8 mouse cellular contexts compared by ENCODE assay signal in genomic region chr15:98868346-98869063, GRCm38 (mm10). TPM values are rescaled to one million over a fixed set of nuclear protein-coding genes. Genes with fewer than 3 reads are reported as not detected.
DNase-seq lines count a peak whose midpoint lies in the region; ATAC-seq and TF ChIP-seq lines count a peak whose summit lies in the region.

No protein-coding gene starts in this region.

- H3K4me2 ChIP-seq in kidney, postnatal 0 days (ENCODE audit: low read length): peak overlapping the region; percentile 79
- peak overlapping the region; percentile 96 for H3K4me2 ChIP-seq in embryonic facial prominence, embryonic 11.5 days (ENCODE audit: low read depth, low read length)
- peak overlapping the region; percentile 99 for H3K4me2 ChIP-seq in hindbrain, postnatal 0 days (ENCODE audit: low read depth, low read length)
- peak overlapping the region; percentile 100 for H3K4me2 ChIP-seq in myocyte (ENCODE audit: low read depth)

- peaks cover 30% of the 10 kb centered on the region for H3K36me3 ChIP-seq in kidney, postnatal 0 days (ENCODE audit: insufficient read depth, low read length)
- peaks cover 19% of the 10 kb centered on the region for H3K36me3 ChIP-seq in embryonic facial prominence, embryonic 11.5 days (replicated peaks; ENCODE audit: control insufficient read depth, insufficient read depth, low read depth, low read length)
- H3K36me3 ChIP-seq in hindbrain, postnatal 0 days (ENCODE audit: insufficient read depth, low read length): peaks cover 28% of the 10 kb centered on the region
- peaks cover 25% of the 10 kb centered on the region for H3K36me3 ChIP-seq in myocyte (ENCODE audit: control insufficient read depth, insufficient read depth)

- H3K27me3 ChIP-seq in kidney, postnatal 0 days (ENCODE audit: insufficient read depth, low read length): no peaks in the 10 kb centered on the region
- H3K27me3 ChIP-seq in embryonic facial prominence, embryonic 11.5 days (ENCODE audit: control insufficient read depth, insufficient read depth, low read length): no peaks in the 10 kb centered on the region
- no peaks in the 10 kb centered on the region for H3K27me3 ChIP-seq in hindbrain, postnatal 0 days (ENCODE audit: insufficient read depth, low read length)
- no peaks in the 10 kb centered on the region for H3K27me3 ChIP-seq in myocyte (ENCODE audit: control insufficient read depth, insufficient read depth, insufficient read length)

- WGBS in kidney, postnatal 0 days: 23% methylated on average over 11 of the region's 11 CpGs
- WGBS in embryonic facial prominence, embryonic 11.5 days: 49% methylated on average over 11 of the region's 11 CpGs
- 26% methylated on average over 11 of the region's 11 CpGs for WGBS in hindbrain, postnatal 0 days

- H3K79me2 ChIP-seq in myocyte (ENCODE audit: control insufficient read depth, insufficient read depth): peaks cover 58% of the 10 kb centered on the region

- no peak for ATAC-seq in kidney, postnatal 0 days (replicated peaks; ENCODE audit: low FRiP score, low read depth)
- ATAC-seq in embryonic facial prominence, embryonic 11.5 days (replicated peaks; ENCODE audit: insufficient number of reproducible peaks, low FRiP score, low TSS enrichment, low read depth): no peak
- no peak for ATAC-seq in hindbrain, postnatal 0 days

- DNase-seq in kidney, postnatal 0 days (ENCODE audit: low spot score): peak; percentile 19
- DNase-seq in kidney, postnatal 10 days: no peak
- DNase-seq in embryonic facial prominence, embryonic 11.5 days (ENCODE audit: low spot score): no peak
- DNase-seq in hindbrain, postnatal 0 days (ENCODE audit: low spot score): no peak
- no peak for DNase-seq in left cerebral cortex, adult 9 months (ENCODE audit: low spot score in 2 of 2)
- DNase-seq in adrenal gland, postnatal 25 days: no peak
- no peak for DNase-seq in embryo, embryonic 11 days

- TF ChIP-seq POLR2A in myocyte (IDR thresholded peaks at IDR 0.05; ENCODE audit: insufficient read length, low read depth): no peak

- H3K4me1 ChIP-seq in kidney, postnatal 0 days (replicated peaks; ENCODE audit: insufficient read depth, low read length): peaks cover 20% of the 10 kb centered on the region; the same call in 1 of the 2 replicates
- H3K4me1 ChIP-seq in embryonic facial prominence, embryonic 11.5 days (ENCODE audit: control insufficient read depth, insufficient read depth, low read length): peaks cover 14% of the 10 kb centered on the region
- peaks cover 31% of the 10 kb centered on the region for H3K4me1 ChIP-seq in hindbrain, postnatal 0 days (ENCODE audit: insufficient read depth, low read length)

- no peak for TF ChIP-seq CTCF in kidney, postnatal 0 days (IDR thresholded peaks at IDR 0.05; ENCODE audit: low read depth)
- TF ChIP-seq CTCF in hindbrain, postnatal 0 days (IDR thresholded peaks at IDR 0.05; ENCODE audit: low read depth): no peak

- no peak overlapping the region for H3ac ChIP-seq in myocyte (ENCODE audit: control insufficient read depth, insufficient read length)

- H3K27ac ChIP-seq in kidney, postnatal 0 days: 0 out of 2 replicates have a peak overlapping the region, but pooled peaks have one; percentile 26
- no peak overlapping the region for H3K27ac ChIP-seq in embryonic facial prominence, embryonic 11.5 days (replicated peaks; ENCODE audit: low read depth, low read length)
- H3K27ac ChIP-seq in hindbrain, postnatal 0 days: peak overlapping the region; percentile 15; the same call in 1 of the 2 replicates

- peak overlapping the region; percentile 99 for H3K4me3 ChIP-seq in kidney, postnatal 0 days (replicated peaks; ENCODE audit: low read depth, low read length)
- peak overlapping the region; percentile 86 for H3K4me3 ChIP-seq in embryonic facial prominence, embryonic 11.5 days (ENCODE audit: low read depth, low read length)
- peak overlapping the region; percentile 100 for H3K4me3 ChIP-seq in hindbrain, postnatal 0 days (ENCODE audit: low read length)
- H3K4me3 ChIP-seq in myocyte: peak overlapping the region; percentile 93

- peak overlapping the region; percentile 99 for H3K9ac ChIP-seq in kidney, postnatal 0 days (ENCODE audit: low read depth, low read length)
- H3K9ac ChIP-seq in embryonic facial prominence, embryonic 11.5 days (replicated peaks; ENCODE audit: low read length): peak overlapping the region; percentile 99
- peak overlapping the region; percentile 99 for H3K9ac ChIP-seq in hindbrain, postnatal 0 days (replicated peaks; ENCODE audit: low read length)

- H3K9me3 ChIP-seq in kidney, postnatal 0 days (replicated peaks; ENCODE audit: low read length): no peaks in the 10 kb centered on the region
- H3K9me3 ChIP-seq in embryonic facial prominence, embryonic 11.5 days (replicated peaks; ENCODE audit: control insufficient read depth, low read length): no peaks in the 10 kb centered on the region
- H3K9me3 ChIP-seq in hindbrain, postnatal 0 days (ENCODE audit: low read length): no peaks in the 10 kb centered on the region

TF ChIP-seq in myocyte, 11 proteins besides CTCF, POLR2A, EP300 and RAD21:
- TF ChIP-seq MYOG (IDR thresholded peaks at IDR 0.05; ENCODE audit: control insufficient read depth in 1 of 3, insufficient read depth in 1 of 3, insufficient read length in 2 of 3, low read depth in 2 of 3) (peak in 1 of 3 experiments; percentile 3), USF1 (IDR thresholded peaks at IDR 0.05; ENCODE audit: low read depth) (no peak)

RNA-seq across cellular contexts. Expression of gene Kmt2d, which starts 2.5 kb away (rescaled TPM):
- polyA plus RNA-seq in kidney, postnatal 0 days (2015; fragmentation: Nextera tagmentation; extraction: Ambion mirVana): 6.4 and 8.3 TPM in 2 replicates
- 11.6 and 12.0 TPM in 2 replicates for polyA plus RNA-seq in embryonic facial prominence, embryonic 11.5 days (2014; fragmentation: Nextera tagmentation; extraction: Ambion mirVana)
- total RNA-seq in hindbrain, postnatal 0 days (2014; rRNA removed): 27.7 and 37.8 TPM in 2 replicates
- 7.4 and 7.6 TPM in 2 replicates for polyA plus RNA-seq in hindbrain, postnatal 0 days (2015; fragmentation: Nextera tagmentation; extraction: Ambion mirVana)
- 27.1 TPM for polyA plus RNA-seq in myocyte (2012; fragmentation: generic; extraction: Trizol)
- 63.0 and 83.0 TPM in 2 replicates for total RNA-seq in adrenal gland, postnatal 25 days (2021)

RNA-seq across cellular contexts. Expression of gene Rhebl1, which starts 25.8 kb away (rescaled TPM):
- 15.4 and 15.7 TPM in 2 replicates for polyA plus RNA-seq in kidney, postnatal 0 days (2015; fragmentation: Nextera tagmentation; extraction: Ambion mirVana)
- 16.7 and 17.0 TPM in 2 replicates for polyA plus RNA-seq in embryonic facial prominence, embryonic 11.5 days (2014; fragmentation: Nextera tagmentation; extraction: Ambion mirVana)
- total RNA-seq in hindbrain, postnatal 0 days (2014; rRNA removed): 5.8 and 10.2 TPM in 2 replicates
- polyA plus RNA-seq in hindbrain, postnatal 0 days (2015; fragmentation: Nextera tagmentation; extraction: Ambion mirVana): 25.7 and 26.7 TPM in 2 replicates
- 7.6 TPM for polyA plus RNA-seq in myocyte (2012; fragmentation: generic; extraction: Trizol)
- 3.7 and 4.4 TPM in 2 replicates for total RNA-seq in adrenal gland, postnatal 25 days (2021)

RNA-seq across cellular contexts. Expression of gene Dhh, which starts 29.8 kb away (rescaled TPM):
- polyA plus RNA-seq in kidney, postnatal 0 days (2015; fragmentation: Nextera tagmentation; extraction: Ambion mirVana): 2.6 and 2.9 TPM in 2 replicates
- polyA plus RNA-seq in embryonic facial prominence, embryonic 11.5 days (2014; fragmentation: Nextera tagmentation; extraction: Ambion mirVana): 0.76 and 1.3 TPM in 2 replicates
- total RNA-seq in hindbrain, postnatal 0 days (2014; rRNA removed): 0.29 and 0.68 TPM in 2 replicates
- polyA plus RNA-seq in hindbrain, postnatal 0 days (2015; fragmentation: Nextera tagmentation; extraction: Ambion mirVana): 0.85 and 1.0 TPM in 2 replicates
- 0.11 TPM for polyA plus RNA-seq in myocyte (2012; fragmentation: generic; extraction: Trizol)
- total RNA-seq in adrenal gland, postnatal 25 days (2021): 1.1 and 2.4 TPM in 2 replicates

RNA-seq across cellular contexts. Expression of gene Prkag1, which starts 37.2 kb away (rescaled TPM):
- polyA plus RNA-seq in kidney, postnatal 0 days (2015; fragmentation: Nextera tagmentation; extraction: Ambion mirVana): 83.1 and 94.5 TPM in 2 replicates
- 69.8 and 73.1 TPM in 2 replicates for polyA plus RNA-seq in embryonic facial prominence, embryonic 11.5 days (2014; fragmentation: Nextera tagmentation; extraction: Ambion mirVana)
- 62.4 and 99.4 TPM in 2 replicates for total RNA-seq in hindbrain, postnatal 0 days (2014; rRNA removed)
- polyA plus RNA-seq in hindbrain, postnatal 0 days (2015; fragmentation: Nextera tagmentation; extraction: Ambion mirVana): 61.1 and 62.3 TPM in 2 replicates
- 99.7 TPM for polyA plus RNA-seq in myocyte (2012; fragmentation: generic; extraction: Trizol)
- total RNA-seq in adrenal gland, postnatal 25 days (2021): 60.4 and 78.6 TPM in 2 replicates

RNA-seq across cellular contexts. Expression of gene Lmbr1l, which starts 49.5 kb away (rescaled TPM):
- polyA plus RNA-seq in kidney, postnatal 0 days (2015; fragmentation: Nextera tagmentation; extraction: Ambion mirVana): 11.6 and 13.0 TPM in 2 replicates
- 3.9 and 7.1 TPM in 2 replicates for polyA plus RNA-seq in embryonic facial prominence, embryonic 11.5 days (2014; fragmentation: Nextera tagmentation; extraction: Ambion mirVana)
- 28.7 and 51.0 TPM in 2 replicates for total RNA-seq in hindbrain, postnatal 0 days (2014; rRNA removed)
- polyA plus RNA-seq in hindbrain, postnatal 0 days (2015; fragmentation: Nextera tagmentation; extraction: Ambion mirVana): 20.0 and 20.9 TPM in 2 replicates
- 33.4 TPM for polyA plus RNA-seq in myocyte (2012; fragmentation: generic; extraction: Trizol)
- 25.2 and 30.5 TPM in 2 replicates for total RNA-seq in adrenal gland, postnatal 25 days (2021)
